Mouse (Mus musculus) lung, adult 18-20 months (tissue): Measurements from ENCODE around the gene Pkn3.
"Not testable (repeated sequence)": the region's sequence is repeated elsewhere in the genome, so short reads cannot be mapped to it uniquely, and the experiment has no call there.

Source experiments
- DNase-seq, 2 experiments: peaks; one replicate each; pipeline ENCODE4 v3.0.0; 2022; ENCODE audit warnings: mixed read lengths in 2 of 2

Gene Pkn3

DNA sequence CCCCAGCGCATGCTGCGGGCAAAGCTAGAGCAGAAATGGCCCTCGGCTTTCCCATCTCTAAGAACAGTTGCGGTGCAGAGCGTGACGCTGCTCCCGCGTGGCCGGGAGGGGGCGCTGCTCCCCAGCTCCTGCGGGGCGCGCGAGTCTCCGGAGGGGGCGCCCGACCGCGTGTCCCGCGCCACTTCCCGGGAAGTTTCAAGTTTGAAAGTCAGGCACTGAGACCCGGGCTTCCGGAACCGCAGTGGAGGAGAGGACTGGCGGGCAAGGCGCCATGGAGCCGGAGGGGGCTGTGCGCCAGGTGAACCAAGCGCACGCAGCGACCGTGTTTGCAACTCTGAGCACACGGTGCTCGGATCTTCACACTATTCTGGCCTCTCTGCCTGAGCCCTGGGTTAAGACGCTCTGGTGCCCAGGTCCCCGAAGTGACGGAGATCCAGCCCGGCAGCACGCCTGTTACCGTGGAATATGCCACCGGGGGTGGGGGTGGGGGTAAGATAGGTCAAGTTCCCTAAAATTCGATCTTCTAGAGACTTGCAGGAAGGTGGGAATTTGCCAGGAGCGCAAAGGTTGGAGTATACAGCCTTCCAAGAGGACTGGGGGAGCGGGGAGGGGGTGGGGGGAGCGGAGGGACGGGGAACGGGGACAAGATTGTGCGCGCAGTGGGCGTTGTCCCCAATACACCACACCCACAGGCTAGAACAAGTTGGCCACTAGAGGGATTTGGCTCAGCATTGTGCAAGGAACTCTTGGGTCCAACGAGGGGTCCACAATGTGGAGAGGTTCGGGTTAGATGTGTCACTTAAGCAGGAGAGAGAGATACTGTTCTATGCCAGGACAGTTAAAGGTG, at the start of gene Pkn3:
Pkn3 (plus strand) TSS at position 183 of the 847 bp plus-strand sequence.
- peak; percentile 82 to 89 for DNase-seq

DNA sequence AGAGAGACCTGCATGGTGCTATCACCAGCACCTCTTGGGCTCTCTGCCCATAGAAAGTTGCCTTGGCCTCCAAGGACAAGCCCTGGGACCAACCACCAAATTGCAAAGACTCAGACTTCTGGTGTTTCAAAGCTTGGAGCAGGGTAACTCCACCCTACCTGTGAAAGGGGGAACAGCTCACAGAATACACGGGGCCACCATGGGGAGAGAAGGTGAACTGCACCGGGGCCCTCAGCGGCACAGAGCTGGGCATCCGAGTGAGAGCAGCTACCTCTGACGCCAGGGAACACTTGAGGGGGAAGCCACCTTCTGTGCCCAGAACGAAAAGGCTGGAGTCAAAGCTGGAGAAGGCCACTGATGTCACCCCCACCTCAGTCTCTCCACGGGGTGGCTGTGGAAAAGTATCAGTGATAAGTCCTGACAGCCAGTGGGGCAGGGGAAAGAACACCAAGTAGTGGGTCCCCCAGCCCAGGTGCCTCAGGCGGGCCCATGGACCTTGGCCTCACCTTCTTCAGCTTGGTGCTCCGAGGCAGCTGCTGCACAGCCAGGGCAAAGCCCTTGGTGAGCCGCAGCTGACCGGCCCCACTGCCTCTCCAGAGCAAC, 45.1 kb upstream of the Pkn3 start:
- no peak for DNase-seq

DNA sequence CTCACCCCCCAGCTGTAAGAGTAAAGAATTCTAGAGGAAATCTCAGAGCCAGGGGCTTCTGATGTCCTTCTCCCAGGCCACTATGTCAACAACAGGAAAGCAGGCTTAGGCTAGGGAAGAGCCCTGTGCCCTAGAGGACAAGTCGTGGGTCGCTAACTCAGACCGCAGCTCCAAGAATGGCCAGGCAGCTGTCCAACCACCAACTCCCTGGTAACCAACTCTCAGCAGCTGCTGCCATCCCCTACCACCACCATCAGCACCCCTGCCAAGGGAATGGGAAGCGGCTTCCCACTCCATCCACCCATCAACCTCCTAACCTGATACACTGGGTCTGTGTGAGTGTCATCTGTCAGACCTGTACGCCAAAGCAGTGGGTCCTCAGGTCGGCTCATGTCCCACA, 44.5 kb upstream of the Pkn3 start:
- no peak for DNase-seq

DNA sequence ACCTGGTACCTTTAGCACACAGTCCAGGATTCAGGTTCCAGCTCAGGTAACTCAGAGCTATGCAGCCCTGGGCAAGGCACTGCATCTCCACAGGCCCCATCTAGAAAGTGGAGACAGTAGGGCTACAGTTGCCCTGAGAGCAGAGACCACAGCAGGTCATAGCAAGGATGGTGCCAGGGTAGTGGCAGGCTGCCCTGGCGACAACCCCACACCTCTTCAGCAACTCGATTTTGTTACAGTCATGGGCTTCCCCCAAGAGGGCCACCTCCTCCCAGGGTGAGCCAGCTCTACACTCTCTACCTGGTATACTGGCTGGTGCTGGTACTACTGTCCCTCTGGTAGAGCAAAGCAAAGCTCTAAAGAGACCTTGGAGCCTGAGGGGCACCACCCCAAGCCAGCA, 39.7 kb upstream of the Pkn3 start:
- DNase-seq: no peak

DNA sequence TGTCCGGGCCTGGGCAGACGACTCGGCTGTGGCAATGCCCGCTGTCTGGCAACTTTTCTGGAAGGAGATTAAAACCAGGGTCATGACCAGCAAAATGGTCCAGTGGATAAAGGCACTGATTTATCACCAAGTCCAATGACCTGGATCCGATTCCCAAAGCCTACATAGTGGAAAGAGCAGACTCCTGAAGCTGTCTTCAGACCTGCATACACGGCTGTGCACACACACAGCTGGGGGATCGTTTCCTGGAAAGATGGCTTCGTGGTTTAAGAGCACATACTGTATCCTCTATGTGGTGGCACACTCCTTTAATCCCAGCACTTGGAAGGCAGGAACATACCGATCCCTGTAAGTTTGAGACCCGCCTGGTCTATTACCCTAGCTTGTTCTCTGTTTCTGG, 39.1 kb upstream of the Pkn3 start:
- no peak for DNase-seq

DNA sequence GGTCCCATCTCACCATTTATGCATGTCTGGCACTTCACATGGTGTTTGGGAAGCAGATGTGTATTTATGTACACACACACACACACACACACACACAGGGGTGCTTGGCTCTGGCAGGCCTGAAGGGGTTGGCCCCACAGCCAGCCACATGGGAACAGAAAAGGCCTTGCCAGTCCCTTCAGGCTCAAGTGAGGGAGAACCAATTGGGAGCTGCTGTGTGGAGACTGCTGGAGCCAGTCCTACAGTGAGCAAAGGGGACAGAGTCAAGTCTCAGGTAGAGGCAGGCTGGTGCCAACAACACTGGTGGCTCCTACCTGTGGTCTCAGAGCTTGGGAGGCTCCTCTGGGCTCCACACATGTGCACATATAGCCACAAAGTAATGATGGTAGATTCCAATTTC, 37.8 kb upstream of the Pkn3 start:
- DNase-seq: no peak

DNA sequence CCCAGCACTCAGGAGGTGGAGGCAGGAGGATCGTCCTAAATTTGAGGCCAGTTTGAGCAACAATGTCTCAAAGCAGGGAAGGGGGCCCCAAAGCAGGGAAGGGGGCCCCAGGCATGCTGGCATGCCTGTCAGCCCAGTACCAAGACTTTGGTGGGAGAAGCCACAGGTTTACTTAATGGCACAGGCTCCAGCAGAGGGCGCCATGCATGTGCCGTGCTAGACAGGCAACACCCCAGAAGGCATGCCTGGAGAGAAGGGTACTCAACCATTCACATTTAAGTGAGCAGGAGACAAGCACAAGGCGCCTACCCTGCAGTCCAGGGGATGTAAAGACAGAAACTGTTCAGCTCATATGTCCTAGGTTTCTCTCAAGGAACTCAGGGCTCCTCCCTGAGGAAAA, 35.0 kb upstream of the Pkn3 start:
- DNase-seq: peak; percentile 71 to 80

DNA sequence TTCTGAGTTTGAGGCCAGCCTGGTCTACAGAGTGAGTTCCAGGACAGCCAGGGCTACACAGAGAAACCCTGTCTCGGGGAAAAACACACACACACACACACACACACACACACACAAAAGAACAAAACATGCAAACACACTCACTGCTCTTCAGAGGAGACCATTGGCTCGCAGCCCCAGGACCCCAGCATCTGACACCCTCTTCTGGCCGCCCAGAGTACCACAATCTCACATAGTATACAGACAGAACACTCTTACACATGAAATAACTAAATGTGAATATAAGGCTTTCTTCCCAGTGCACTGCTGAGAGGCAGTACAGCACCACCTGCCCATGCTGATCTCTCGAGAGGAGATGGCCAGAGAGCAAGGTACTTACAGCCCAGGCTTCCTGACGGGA, 32.9 kb upstream of the Pkn3 start:
- no peak for DNase-seq

DNA sequence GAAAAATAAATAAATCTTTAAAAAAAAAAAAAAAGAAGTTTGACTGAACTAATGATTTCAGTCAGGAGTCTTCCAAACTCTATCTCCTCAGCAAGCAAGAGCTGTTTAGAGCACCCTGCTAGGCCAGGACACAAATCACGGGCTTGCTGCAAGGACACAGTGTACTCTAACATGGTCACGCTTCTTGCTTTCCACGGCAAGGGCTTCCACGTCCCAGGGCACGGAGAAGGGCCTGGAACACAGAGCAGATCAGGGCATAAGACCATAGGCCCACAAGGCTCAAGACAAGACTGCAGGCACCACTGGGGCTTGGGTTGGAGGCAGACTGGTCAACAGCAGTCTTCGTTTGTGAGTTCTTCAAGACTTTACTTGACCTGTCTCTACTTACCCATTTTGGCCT, 30.4 kb upstream of the Pkn3 start:
- no peak for DNase-seq

DNA sequence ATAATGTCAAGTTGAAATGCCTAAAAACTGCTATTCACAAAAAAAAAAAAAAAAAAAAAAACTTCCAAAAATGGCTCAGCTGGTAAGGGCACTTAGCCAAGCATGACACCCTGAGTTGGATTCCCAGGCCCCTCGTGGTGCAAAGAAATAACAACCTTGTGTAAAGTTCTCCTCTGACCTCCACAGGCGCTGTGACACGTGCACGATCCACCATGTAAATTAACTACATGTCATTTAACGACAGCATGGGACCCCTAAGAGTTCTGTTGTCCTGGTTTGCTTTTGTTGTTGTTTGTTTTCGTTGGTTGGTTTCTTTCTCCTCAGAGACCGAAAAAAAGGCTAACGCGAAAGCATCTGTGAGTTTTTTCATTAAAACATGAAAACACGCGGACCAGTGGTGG, 29.4 kb upstream of the Pkn3 start:
- no peak for DNase-seq

DNA sequence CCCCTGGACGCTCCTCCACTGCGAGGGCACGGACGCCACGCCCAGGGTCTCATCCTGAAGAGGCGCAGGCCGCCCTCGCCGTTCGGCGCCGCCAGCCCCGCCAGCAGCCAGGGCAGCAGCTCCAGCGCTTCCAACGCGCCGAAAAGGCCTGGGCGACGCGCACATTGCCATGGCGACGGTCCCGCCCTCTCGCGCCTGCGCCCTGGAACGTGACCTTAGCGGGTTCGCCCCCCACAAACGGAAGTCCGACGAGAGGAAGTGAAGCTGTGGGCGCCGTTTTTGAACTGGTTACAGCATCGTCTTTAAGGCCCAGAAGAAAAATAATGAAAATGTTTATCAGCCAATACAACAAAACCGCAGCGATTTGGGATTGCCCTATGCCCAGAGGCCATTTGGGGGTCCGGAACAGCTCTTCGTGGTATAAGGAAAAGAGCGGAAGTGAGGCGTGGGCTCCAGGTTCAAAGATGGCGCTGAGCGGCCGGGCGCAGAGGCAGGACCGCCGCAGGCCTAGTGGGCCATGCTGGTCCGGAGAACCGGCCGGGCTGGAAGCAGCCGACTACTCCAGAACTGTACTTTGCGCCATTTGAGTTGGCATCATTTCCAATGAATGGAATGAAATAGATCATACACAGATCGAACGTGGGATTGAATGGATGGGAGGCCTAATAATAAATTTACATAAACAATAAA, 28.6 kb upstream of the Pkn3 start, which contains the start of gene Wdr34:
Wdr34 (minus strand) TSS at position 183 of the 690 bp plus-strand sequence.
- peak; percentile 97 to 98 for DNase-seq

DNA sequence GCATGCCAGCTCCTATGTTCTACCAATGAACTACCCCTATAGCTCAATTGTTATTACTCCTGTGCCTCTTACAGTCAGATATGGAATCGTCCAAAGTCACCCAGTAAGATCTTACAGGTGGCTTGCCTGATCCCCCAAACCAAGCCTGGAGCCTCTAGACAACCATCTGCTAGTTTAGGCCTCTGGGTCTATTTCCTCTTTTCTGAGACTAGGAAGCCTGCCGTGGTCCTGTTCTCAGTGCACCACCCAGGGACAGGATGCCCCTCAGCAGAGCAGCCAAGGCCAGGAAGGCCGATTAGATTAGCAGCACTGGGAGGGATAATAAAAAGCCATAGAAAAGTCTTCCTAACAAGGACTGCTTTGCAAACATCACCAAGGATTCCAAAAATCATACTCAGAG, 27.7 kb upstream of the Pkn3 start:
- no peak for DNase-seq

DNA sequence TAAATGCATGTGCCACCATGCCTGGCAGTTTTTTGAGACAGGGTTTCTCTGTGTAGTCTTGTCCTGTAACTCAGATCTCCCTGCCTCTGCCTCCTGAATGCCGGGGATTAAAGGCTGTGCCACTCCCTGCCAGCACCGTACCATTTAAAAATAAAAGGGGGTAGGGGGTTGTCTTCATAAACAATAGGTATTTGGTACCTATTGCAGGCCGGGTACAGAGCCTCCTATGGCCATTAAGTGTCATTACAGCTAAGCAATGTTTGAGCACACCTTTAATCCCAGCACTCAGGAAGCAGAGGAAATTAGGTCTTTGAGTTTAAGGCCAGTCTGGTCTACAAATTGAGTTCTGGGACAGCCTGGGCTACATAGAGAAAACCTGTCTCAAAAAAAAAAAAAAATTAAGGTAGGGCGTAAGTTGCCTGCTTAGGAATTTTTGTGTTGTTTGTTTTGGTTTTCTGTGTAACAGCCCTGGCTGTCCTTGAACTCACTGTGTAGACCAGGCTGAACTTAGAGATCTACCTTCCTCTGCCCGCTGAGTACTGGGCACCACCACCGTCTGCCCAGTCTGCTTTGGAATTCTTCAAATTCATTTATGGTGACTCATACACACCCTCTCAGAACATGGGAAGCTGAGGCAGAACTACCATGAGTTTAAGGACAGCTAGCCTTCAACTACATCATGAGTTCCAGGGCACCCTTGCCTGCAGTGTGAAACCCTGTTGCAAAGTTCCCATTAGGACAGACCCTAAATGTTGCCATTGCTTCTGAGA, 25.3 kb upstream of the Pkn3 start:
- no peak for DNase-seq

DNA sequence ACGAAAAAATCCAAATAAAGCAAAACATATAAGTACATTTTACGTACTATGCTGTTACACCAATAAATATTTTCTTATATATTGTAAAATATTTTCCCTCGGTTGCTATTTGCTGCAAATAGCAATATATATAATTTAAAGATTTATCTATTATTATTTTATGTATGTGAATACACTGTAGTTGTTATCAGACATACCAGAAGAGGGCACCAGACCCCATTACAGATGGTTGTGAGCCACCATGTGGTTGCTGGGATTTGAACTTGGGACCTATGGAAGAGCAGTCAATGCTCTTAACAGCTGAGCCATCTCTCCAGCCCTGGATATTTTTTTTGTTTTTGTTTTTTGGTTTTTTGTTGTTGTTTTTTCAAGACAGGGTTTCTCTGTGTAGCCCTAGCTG, 22.2 kb upstream of the Pkn3 start:
- not testable (repeated sequence) for DNase-seq

DNA sequence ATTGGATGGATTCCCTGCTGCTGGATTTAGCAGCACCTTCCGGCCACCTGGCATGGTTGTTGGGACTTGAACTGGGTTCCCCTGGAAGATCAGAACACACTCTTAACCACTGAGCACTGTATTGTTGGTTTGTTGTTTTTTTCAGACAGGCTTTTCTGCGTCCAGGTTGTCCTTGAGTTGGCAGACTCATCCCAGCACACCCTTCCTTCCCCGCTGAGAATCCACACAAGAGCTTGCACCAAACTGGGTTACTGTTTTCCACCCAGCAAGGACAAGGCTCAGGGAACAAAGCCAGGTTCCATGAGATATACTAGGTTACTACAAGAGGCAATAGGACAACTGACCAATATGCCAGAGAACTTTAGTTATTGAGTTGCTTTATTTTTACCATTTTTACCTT, 20.7 kb upstream of the Pkn3 start:
- no peak for DNase-seq

DNA sequence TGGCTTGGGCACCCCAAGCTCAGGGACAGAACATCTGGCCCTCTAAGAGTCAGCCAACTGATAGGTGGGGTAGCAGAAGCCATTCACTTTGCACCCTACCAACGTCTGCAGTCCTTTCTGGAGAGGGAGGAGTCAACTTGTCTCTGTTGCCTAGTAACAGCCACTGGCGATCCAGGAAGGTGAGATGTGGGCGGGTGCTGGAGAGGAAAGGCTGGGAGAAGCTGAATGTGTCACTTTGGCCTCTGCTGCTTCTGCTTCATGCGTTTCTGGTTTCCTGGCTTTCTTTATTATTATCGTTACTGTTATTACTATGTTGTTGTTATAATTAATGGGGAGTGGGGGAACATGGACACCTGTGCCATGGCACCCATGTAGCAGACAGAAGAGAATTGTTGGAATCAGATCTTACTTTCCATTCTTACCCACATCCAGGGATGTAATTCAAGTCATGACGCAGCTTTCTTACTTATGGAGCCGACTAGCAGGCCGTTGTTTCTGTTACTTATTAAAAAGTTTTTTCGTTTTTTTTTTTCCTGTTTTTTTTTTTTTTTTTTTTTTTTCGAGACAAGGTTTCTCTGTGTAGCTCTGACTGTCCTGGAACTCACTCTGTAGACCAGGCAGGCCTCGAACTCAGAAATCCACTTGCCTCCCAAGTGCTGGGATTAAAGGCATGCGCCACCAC, 20.1 kb upstream of the Pkn3 start, which contains the start of gene Set:
Set (plus strand) TSS at position 156 of the 682 bp plus-strand sequence.
- no peak for DNase-seq

DNA sequence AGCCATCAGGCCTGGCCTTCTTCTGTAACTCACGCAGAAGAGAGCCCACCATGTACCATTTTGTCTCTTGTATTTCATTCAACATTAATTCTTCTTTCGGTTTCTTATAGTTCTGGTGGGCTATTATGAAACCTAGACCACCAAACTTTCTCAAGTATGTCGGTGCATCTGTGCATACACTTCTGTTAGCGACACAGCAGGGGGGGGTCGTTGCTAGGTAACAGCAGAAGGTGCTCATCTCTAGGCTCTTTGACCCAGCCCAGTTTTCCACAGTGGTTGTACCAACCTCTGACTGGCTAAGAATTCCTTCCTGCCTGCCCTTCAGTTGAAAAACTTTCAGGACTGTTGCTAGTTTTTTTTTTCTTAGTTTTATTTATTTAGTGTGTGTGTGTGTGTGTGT, 19.1 kb upstream of the Pkn3 start:
- DNase-seq: no peak

DNA sequence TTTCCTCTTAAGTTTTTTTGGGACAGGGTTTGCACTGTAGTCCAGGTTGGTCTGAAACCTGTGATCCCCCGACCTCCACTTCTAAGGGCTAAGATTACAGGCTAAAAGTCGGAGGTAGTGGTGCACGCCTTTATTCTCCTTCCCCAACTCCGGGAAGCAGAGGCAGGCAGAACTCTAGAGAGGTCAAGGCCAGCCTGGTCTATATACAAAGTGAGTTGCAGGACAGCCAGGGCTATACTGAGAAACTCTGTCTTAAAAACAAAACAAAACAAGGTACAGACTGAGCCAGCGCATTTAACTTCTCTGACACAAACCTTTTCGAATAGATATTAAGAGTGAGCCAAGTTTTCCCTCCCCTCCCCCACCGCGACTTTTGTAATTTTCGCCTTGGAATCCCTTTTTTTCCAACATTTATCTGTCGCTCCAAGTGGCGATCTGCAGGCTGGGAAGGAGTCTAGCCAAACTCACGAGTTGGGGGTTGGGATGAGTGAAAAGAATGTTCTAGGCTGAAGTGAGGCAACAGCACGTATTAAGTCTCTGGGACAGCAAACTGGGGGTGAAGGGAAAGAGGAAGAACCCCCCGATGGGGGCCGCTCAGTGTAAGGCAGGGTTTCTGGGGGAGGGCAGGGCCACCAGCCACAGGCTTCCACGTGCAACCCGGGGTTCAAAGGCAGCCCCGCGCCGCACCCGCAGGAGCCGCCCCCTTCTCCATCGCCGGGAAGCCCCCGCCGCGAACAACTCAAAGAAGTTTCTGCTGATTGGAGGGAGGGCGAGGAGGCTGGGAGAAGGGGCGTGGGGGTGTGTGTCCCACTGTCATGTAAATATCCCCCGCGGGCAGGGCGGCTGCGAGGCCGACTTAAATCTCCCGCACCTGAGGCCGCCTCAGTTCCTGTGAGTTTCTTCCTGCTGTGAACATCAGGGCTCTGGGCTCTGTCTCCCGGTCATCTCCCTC, 16.0 kb upstream of the Pkn3 start:
- DNase-seq: peak; percentile 37 to 43

DNA sequence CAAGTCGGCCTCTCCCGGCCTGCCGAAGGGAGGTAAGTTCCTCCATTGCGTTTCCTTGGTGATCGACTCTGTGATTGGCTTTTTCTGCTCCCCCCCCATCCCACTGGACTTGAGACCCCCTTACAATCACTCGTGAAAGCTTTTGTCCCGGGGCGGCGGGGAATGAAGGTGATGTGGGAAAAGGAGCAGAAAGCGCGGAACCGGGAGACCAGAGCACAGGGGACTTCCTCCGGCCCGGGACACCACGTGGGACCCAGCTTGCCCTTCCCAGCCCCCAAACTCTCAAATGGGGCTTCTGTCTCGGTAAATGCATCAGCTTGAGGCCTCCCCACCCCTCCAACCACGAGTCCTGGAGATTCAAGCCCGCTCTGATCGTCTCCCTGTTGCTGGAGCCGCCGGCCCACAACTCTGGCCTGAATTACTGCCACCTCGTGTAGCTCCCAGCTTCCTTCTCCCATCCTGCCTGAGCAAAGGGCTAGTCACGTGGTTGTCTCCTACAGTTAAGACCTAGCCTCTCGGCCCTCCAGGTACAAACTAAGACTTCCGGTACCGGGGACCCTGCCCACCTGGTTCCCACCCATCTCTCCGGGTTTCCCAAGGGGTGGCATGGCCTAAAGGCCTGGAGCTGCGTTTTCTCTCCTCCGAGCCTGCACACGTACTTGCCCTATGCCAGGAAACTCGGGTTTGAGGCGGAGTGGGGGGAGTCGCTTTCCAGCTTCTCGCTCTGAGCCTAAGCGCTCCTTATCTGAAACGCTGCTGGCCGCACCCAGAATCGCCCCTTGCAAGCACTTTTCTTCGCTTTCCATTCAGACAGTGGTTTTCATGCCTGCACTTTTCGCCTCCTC, 15.0 kb upstream of the Pkn3 start:
- DNase-seq: peak; percentile 69 to 73

DNA sequence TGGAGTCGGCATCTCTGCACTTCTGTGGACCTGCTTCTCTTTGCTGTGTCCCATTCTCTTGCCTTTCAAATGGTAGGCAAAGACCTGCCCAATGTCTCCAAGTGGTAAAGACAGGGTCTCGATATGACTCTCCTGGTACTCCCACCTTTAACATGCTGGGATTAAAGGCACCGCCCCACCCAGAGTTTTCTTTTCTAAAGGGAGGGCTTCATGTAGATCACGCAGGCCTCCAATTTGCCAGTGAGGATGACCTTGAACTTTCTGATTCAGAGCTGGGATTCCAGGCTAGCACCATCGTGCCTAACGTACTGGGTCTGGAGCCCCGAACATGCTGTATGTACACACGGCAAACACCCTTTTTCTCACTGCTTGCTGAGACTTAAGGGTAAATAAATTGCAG, 14.2 kb upstream of the Pkn3 start:
- DNase-seq: no peak
